Mouse (Mus musculus): ENCODE results near the gene Cacna1a. TPM values are rescaled to one million over a fixed set of nuclear protein-coding genes. Genes with fewer than 3 reads are reported as not detected.
"Not testable (repeated sequence)": the region's sequence is repeated elsewhere in the genome, so short reads cannot be mapped to it uniquely, and the experiment has no call there.

Gene Cacna1a
- total RNA-seq, 2 experiments from 2014 or later: 0.21 to 1.8 TPM

- 0 out of 2 replicates have a peak, but pooled peaks have one; percentile 39 for ATAC-seq (replicated peaks; ENCODE audit: poor library complexity)
Observed at GRCm38 (mm10) chr8:84471271-84471995, 83.2 kb downstream of the Cacna1a start.

GRCm38 (mm10) chr8:84474456-84474855 is 86.2 kb downstream of the Cacna1a start:
- no peak for ATAC-seq (replicated peaks; ENCODE audit: poor library complexity)

GRCm38 (mm10) chr8:84477341-84477740 is 89.1 kb downstream of the Cacna1a start:
- no peak for ATAC-seq (replicated peaks; ENCODE audit: poor library complexity)

GRCm38 (mm10) chr8:84483004-84483403 is 94.8 kb downstream of the Cacna1a start:
- no peak for ATAC-seq (replicated peaks; ENCODE audit: poor library complexity)

GRCm38 (mm10) chr8:84485366-84485765 is 97.1 kb downstream of the Cacna1a start:
- no peak for ATAC-seq (replicated peaks; ENCODE audit: poor library complexity)

GRCm38 (mm10) chr8:84485864-84486263 is 97.6 kb downstream of the Cacna1a start:
- no peak for ATAC-seq (replicated peaks; ENCODE audit: poor library complexity)

GRCm38 (mm10) chr8:84489223-84489622 is 101.0 kb downstream of the Cacna1a start:
- ATAC-seq (replicated peaks; ENCODE audit: poor library complexity): no peak

- ATAC-seq (replicated peaks; ENCODE audit: poor library complexity): no peak
Observed at GRCm38 (mm10) chr8:84494541-84495084, 106.4 kb downstream of the Cacna1a start.

GRCm38 (mm10) chr8:84501181-84501580 is 112.9 kb downstream of the Cacna1a start:
- ATAC-seq (replicated peaks; ENCODE audit: poor library complexity): no peak

- peak; percentile 39; the same call in 1 of the 2 replicates for ATAC-seq (replicated peaks; ENCODE audit: poor library complexity)
Observed at GRCm38 (mm10) chr8:84501671-84502308, 113.5 kb downstream of the Cacna1a start.

GRCm38 (mm10) chr8:84502638-84503037 is 114.4 kb downstream of the Cacna1a start:
- ATAC-seq (replicated peaks; ENCODE audit: poor library complexity): no peak

GRCm38 (mm10) chr8:84507220-84507619 is 119.0 kb downstream of the Cacna1a start:
- no peak for ATAC-seq (replicated peaks; ENCODE audit: poor library complexity)

- ATAC-seq (replicated peaks; ENCODE audit: poor library complexity): not testable (repeated sequence)
Observed at GRCm38 (mm10) chr8:84509764-84510163, 121.5 kb downstream of the Cacna1a start.

- no peak for ATAC-seq (replicated peaks; ENCODE audit: poor library complexity)
Observed at GRCm38 (mm10) chr8:84511621-84512020, 123.4 kb downstream of the Cacna1a start.

GRCm38 (mm10) chr8:84513765-84514164 is 125.5 kb downstream of the Cacna1a start:
- peak; percentile 50; the same call in 1 of the 2 replicates for ATAC-seq (replicated peaks; ENCODE audit: poor library complexity)

GRCm38 (mm10) chr8:84518180-84518579 is 129.9 kb downstream of the Cacna1a start:
- ATAC-seq (replicated peaks; ENCODE audit: poor library complexity): no peak

- ATAC-seq (replicated peaks; ENCODE audit: poor library complexity): no peak
Observed at GRCm38 (mm10) chr8:84518720-84519119, 130.5 kb downstream of the Cacna1a start.

- no peak for ATAC-seq (replicated peaks; ENCODE audit: poor library complexity)
Observed at GRCm38 (mm10) chr8:84519767-84520626, 131.8 kb downstream of the Cacna1a start.

GRCm38 (mm10) chr8:84520999-84521398 is 132.8 kb downstream of the Cacna1a start:
- ATAC-seq (replicated peaks; ENCODE audit: poor library complexity): no peak

- no peak for ATAC-seq (replicated peaks; ENCODE audit: poor library complexity)
Observed at GRCm38 (mm10) chr8:84528036-84528435, 139.8 kb downstream of the Cacna1a start.

- no peak for ATAC-seq (replicated peaks; ENCODE audit: poor library complexity)
Observed at GRCm38 (mm10) chr8:84529548-84529947, 141.3 kb downstream of the Cacna1a start.
